Mouse (Mus musculus) retina, adult 2 months (tissue): ENCODE data around the gene Gja5.
"Not testable (repeated sequence)": the region's sequence is repeated elsewhere in the genome, so short reads cannot be mapped to it uniquely, and the experiment has no call there.

Experiments
- DNase-seq: peaks from one replicate; pipeline ENCODE4 v3.0.0-alpha.2; 2012; ENCODE audit warnings: low read depth, low spot score

Gja5 gene

GRCm38 (mm10) chr3:97035558-97035957, 131.1 kb downstream of the Gja5 start:
- DNase-seq = no peak

DNA sequence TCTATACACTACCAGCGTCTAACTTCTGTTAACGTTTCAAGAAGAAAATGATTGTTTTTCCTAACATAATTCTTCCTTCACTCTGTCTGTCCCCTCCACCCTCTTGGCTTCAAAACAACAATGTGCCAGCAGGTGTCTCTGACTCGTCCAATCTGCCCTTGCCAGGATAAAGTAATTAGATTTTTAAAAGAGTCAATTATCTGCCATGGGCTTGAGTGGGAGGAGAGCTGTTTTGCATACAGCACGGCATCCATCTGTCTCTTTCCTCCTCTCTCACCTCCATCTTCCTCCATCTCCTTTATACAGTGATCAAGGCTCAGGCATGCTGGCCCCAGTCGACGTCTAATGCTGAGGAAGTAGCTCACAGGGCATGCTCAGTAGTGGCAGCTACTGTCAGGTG, 132.6 kb downstream of the Gja5 start:
- DNase-seq = no peak

- DNase-seq = no peak
Measured at GRCm38 (mm10) chr3:97039721-97040120, 135.2 kb downstream of the Gja5 start.

GRCm38 (mm10) chr3:97044188-97044587, 139.7 kb downstream of the Gja5 start:
- DNase-seq = no peak

GRCm38 (mm10) chr3:97047757-97048156, 143.3 kb downstream of the Gja5 start:
- no peak for DNase-seq

DNA sequence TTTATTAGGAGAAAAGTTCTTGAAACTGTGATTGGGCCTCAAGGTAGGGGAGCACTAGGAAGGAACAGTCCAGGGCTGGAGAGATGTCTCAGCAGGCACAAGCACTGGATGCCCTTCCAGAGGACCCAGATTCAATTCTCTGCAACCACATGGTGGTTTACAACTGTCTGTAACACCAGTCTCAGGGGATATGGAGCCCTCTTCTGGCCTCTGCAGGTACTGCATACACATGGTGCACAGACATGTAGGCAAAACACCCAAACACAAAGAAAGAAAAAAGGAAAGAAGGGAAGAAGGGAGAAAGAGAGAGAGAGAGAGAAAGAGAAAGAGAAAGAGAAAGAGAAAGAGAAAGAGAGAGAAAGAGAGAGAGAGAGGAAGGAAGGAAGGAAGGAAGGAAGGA, 143.9 kb downstream of the Gja5 start:
- no peak for DNase-seq

- DNase-seq = no peak
Measured at GRCm38 (mm10) chr3:97051264-97051744, 146.8 kb downstream of the Gja5 start.

DNA sequence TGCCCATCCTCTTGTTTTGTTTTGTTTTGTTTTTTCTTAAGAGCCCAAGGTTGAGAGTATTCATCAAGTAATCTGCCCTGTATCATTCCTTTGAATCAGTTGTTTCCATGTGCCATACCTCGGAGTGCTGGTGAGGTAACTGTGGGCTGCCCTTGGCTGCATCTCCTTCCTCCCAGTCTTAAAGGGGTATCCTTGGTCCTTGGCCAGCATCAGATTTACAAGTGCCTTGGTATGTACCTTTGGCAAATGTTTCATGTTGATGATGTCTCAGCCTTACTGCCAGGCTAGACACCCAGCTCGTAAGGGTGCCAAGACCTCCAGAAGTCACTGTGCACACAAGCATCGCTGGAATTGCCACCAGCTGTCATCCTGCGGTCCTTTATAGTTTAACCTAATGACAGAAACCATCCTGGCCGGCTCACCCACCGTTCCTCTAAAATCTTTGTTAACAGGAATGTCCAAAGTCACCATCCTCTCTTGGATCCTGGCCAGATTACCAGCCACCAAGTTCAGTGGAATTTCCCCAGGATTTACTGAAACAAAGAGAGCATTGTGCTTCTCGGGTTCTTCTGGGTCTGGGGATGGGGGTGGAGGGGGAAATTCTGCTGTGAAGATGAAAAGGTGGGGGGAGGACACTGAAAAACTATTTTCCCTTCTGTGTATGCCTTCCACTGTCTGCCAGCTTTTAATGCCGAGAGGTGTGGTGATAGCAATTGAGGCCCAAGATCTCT, 147.7 kb downstream of the Gja5 start:
- no peak for DNase-seq

- DNase-seq = no peak
Measured at GRCm38 (mm10) chr3:97058704-97059103, 154.2 kb downstream of the Gja5 start.

DNA sequence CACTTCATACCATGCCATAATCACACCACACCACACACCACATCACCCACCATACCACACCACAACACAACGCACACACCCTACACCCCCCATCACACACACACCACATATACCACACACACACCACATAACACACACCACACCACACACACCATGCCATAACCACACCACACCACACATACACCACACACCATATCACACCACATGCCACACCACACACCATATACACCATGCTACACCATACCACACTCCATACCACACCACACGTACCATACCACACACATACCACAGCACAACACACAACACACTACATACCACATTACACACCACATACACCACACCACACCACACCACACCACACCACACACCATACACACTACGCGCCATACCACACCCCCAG, 155.6 kb downstream of the Gja5 start:
- no peak for DNase-seq

GRCm38 (mm10) chr3:97062814-97063213, 158.3 kb downstream of the Gja5 start:
- DNase-seq = no peak

GRCm38 (mm10) chr3:97064046-97064445, 159.6 kb downstream of the Gja5 start:
- no peak for DNase-seq

GRCm38 (mm10) chr3:97069589-97069988, 165.1 kb downstream of the Gja5 start:
- not testable (repeated sequence) for DNase-seq

- DNase-seq = not testable (repeated sequence)
Measured at GRCm38 (mm10) chr3:97071916-97072315, 167.4 kb downstream of the Gja5 start.

DNA sequence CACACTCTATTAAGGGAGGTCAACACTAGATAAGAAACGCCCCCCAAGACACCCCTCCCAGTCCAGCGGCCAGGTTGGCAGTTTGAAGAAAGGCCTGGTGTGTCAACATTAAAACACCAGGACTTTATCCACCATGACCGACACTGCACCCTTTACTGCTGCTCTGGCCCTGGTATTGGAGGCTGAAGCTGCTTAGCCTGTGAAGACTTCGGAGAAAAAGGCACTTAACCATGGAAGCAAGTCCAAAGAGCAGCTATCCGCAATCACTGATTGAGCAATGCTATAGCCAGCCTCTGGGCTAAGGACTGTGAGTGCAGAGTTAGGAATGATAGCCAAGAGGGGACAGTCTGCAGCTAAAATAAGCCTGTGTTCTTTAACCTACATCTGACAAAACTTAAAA, 167.9 kb downstream of the Gja5 start:
- not testable (repeated sequence) for DNase-seq

DNA sequence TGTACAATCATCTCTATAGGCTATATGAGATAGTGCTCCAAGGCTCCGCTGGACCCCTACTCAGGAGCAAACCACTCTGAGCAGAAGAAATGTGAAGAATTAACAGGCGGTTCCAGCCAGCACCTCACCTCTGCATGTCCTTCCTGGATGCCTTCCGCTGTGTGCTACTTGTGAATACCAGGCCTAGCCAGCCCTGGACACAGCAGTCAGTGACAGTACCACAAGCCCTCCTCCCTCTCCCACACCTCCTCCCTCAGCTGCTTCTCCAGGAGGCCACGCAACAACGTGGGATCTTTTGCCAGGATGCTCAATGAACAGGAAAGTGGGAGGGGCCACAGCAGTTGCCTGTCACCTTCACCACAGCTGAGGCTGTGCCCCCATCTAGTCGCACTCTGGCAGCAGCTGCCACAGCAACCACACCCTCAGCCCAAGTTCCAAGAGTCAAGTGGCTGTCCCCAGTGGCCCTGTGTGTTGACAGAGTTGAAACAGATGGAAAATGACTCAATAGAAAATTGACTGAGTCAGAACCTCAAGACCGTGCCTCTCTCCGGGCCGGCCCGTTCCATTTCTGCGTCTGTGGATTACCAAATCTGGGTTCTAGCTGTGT, 171.4 kb downstream of the Gja5 start:
- not testable (repeated sequence) for DNase-seq

GRCm38 (mm10) chr3:97076412-97076811, 171.9 kb downstream of the Gja5 start:
- DNase-seq = no peak

GRCm38 (mm10) chr3:97078436-97078835, 173.9 kb downstream of the Gja5 start:
- DNase-seq = no peak

- DNase-seq = no peak
Measured at GRCm38 (mm10) chr3:97082156-97082555, 177.7 kb downstream of the Gja5 start.

- DNase-seq = no peak
Measured at GRCm38 (mm10) chr3:97087326-97087725, 182.8 kb downstream of the Gja5 start.

DNA sequence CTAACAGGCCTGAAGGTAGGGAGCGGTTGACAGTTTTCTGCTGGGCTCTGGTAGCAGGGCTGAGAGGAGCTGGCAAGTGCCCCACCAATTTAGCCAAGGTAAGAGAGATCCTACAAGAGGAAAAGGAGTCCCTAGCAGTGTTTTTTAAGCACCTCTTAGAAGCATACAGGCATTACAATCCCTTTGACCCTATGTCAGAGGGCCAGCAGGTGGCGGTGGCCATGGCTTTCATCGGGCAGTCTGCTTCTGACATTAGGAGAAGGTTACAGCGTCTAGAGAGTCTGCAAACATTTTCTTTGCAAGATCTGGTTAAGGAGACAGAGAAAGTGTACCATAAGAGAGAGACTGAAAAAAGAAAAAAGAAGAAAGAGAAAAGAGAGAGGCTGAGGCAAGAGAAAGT, 183.8 kb downstream of the Gja5 start:
- not testable (repeated sequence) for DNase-seq

- DNase-seq = not testable (repeated sequence)
Measured at GRCm38 (mm10) chr3:97091971-97092370, 187.5 kb downstream of the Gja5 start.

- DNase-seq = not testable (repeated sequence)
Measured at GRCm38 (mm10) chr3:97096664-97097063, 192.2 kb downstream of the Gja5 start.
